Mouse (Mus musculus): Measurements from ENCODE around the gene Dennd6a. TPM values are rescaled to one million over a fixed set of nuclear protein-coding genes. Genes with fewer than 3 reads are reported as not detected.

Gene Dennd6a
- polyA plus RNA-seq, 1 experiment from 2014 or later: 29.8 TPM

DNA sequence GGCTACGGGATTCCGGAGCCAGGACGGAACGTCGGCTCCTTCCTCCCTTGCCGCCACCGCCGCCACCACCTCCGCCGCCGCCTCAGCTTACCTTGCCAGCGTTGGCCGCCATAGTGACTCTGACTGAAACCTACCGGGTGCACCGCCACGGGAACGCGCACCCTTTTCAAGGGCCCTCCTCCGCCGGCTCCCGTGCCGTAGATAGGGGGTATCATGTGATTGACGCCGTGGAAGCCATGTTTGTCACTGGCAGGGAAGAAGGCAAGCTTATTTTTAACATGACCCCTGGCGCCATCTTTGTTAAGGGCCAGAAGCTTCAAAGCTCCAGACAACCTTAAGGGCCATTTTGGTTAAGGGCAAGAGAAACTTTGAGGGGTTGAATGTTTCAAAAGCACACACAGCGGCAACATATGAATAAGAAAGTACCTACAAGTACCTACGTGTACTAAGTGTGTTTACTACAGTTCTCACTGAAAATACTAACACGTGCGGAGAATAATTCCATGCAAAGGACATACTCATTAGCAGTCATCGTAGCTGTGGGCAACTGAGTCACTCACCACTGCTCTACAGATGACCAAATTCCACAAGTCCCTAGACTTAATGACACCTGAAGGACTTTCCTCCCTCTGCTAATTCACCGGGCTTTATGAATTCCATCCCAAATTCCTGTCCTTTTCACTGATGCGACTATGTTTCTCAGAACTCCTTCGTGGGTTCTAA, 38.7 kb upstream of the Dennd6a start, which contains the start of gene Slmap:
Gene Slmap (minus strand): TSS at position 175 of the 723 bp plus-strand sequence.
- WGBS (ENCODE audit: insufficient replicate concordance): 12% methylated on average over 33 of the region's 33 CpGs
- Histone ChIP-seq H3K4me1 (ENCODE audit: control insufficient read depth, insufficient read depth, low read length) (peaks cover 12% of the 10 kb centered on the region), H3K9me3 (replicated peaks; ENCODE audit: control insufficient read depth, low read length) (no peaks in the 10 kb centered on the region), H3K4me3 (ENCODE audit: low read depth, low read length) (peak within 1 kb of the TSS; percentile 96), H3K4me2 (peak within 1 kb of the TSS; percentile 95), H3K27ac (ENCODE audit: low read depth, low read length) (peak within 1 kb of the TSS; percentile 87), H3K27me3 (ENCODE audit: control insufficient read depth, insufficient read depth, low read length) (no peaks in the 10 kb centered on the region), H3K9ac (ENCODE audit: low read depth, low read length) (peak within 1 kb of the TSS; percentile 95), H3K36me3 (ENCODE audit: control insufficient read depth, insufficient read depth, low read length) (no peaks in the 10 kb centered on the region)
- ATAC-seq (replicated peaks; ENCODE audit: insufficient number of reproducible peaks, low FRiP score, low TSS enrichment): peak; percentile 90

DNA sequence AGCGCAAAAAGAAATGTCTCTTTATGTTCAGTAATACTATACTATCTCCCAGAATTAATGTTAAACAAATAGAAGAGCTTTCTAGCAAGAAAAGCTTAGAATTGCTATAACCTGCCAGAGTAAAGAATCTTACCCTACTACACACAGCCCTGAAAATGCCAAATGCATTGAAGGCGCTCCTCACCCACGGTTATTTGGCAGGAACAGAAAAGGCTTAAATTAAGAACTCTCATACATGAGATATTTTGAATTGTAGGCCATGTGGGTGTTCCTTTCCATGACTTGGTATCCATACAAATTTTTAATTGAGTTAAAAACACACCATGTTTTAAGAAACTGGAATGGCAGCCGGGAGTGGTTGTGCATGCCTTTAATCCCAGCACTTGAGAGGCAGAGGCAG, 34.4 kb upstream of the Dennd6a start:
- Histone ChIP-seq H3K9me3 (replicated peaks; ENCODE audit: control insufficient read depth, low read length) (no peaks in the 10 kb centered on the region), H3K27me3 (ENCODE audit: control insufficient read depth, insufficient read depth, low read length) (no peaks in the 10 kb centered on the region), H3K9ac (ENCODE audit: low read depth, low read length) (no peak overlapping the region), H3K27ac (ENCODE audit: low read depth, low read length) (no peak overlapping the region), H3K4me1 (ENCODE audit: control insufficient read depth, insufficient read depth, low read length) (no peaks in the 10 kb centered on the region), H3K4me3 (ENCODE audit: low read depth, low read length) (no peak overlapping the region), H3K4me2 (no peak overlapping the region), H3K36me3 (ENCODE audit: control insufficient read depth, insufficient read depth, low read length) (no peaks in the 10 kb centered on the region)
- WGBS (ENCODE audit: insufficient replicate concordance): 86% methylated on average over 4 of the region's 4 CpGs
- ATAC-seq (replicated peaks; ENCODE audit: insufficient number of reproducible peaks, low FRiP score, low TSS enrichment): no peak

DNA sequence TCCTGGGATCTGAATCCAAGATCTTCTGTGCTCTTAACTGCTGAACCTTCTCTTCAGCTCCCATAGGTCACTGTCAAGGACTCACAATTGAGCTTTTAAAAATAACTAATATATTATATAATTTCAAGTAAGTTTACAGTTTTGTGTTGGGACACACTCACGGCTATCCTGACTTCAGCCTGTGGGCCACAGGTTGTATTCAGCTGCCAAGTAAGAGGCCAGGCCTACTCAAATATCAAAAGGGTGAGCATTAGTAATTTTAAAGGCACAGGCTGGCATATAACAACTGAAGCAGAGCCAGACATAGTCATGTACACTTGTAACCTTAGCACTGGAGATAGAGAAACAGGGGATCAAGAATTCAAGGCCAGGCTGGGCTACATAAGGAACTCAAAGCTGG, 33.1 kb upstream of the Dennd6a start:
- Histone ChIP-seq H3K4me1 (ENCODE audit: control insufficient read depth, insufficient read depth, low read length) (no peaks in the 10 kb centered on the region), H3K4me2 (no peak overlapping the region), H3K9ac (ENCODE audit: low read depth, low read length) (no peak overlapping the region), H3K9me3 (replicated peaks; ENCODE audit: control insufficient read depth, low read length) (no peaks in the 10 kb centered on the region), H3K27me3 (ENCODE audit: control insufficient read depth, insufficient read depth, low read length) (no peaks in the 10 kb centered on the region), H3K4me3 (ENCODE audit: low read depth, low read length) (no peak overlapping the region), H3K36me3 (ENCODE audit: control insufficient read depth, insufficient read depth, low read length) (no peaks in the 10 kb centered on the region), H3K27ac (ENCODE audit: low read depth, low read length) (no peak overlapping the region)
- 74% methylated on average over 1 of the region's 1 CpGs for WGBS (ENCODE audit: insufficient replicate concordance)
- ATAC-seq (replicated peaks; ENCODE audit: insufficient number of reproducible peaks, low FRiP score, low TSS enrichment): no peak

DNA sequence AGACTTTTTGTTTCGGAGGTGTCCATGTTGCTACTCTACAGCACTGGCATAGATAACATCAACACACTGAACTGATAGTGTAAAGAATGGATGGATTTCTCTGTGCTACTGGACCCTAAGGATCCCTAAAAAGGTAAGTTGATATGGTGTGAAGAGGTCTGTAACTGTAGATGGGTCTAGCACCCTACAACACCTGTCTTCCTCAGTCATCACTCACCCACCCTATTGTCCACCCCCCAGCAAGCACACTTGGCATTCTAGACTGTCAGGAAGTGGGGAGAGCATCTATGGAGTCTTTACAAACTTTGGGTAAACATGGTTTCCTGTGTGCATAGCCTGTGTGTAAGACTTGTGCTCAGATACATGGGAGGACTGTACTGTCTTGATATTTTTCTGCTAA, 31.5 kb upstream of the Dennd6a start:
- no peaks in the 10 kb centered on the region for H3K4me1 ChIP-seq (ENCODE audit: control insufficient read depth, insufficient read depth, low read length)
- H3K27me3 ChIP-seq (ENCODE audit: control insufficient read depth, insufficient read depth, low read length): no peaks in the 10 kb centered on the region
- no peak for ATAC-seq (replicated peaks; ENCODE audit: insufficient number of reproducible peaks, low FRiP score, low TSS enrichment)
- H3K27ac ChIP-seq (ENCODE audit: low read depth, low read length): no peak overlapping the region
- WGBS (ENCODE audit: insufficient replicate concordance): 88% methylated on average over 1 of the region's 1 CpGs
- H3K9me3 ChIP-seq (replicated peaks; ENCODE audit: control insufficient read depth, low read length): no peaks in the 10 kb centered on the region
- no peak overlapping the region for H3K9ac ChIP-seq (ENCODE audit: low read depth, low read length)
- H3K4me2 ChIP-seq: no peak overlapping the region
- H3K4me3 ChIP-seq (ENCODE audit: low read depth, low read length): no peak overlapping the region
- no peaks in the 10 kb centered on the region for H3K36me3 ChIP-seq (ENCODE audit: control insufficient read depth, insufficient read depth, low read length)

DNA sequence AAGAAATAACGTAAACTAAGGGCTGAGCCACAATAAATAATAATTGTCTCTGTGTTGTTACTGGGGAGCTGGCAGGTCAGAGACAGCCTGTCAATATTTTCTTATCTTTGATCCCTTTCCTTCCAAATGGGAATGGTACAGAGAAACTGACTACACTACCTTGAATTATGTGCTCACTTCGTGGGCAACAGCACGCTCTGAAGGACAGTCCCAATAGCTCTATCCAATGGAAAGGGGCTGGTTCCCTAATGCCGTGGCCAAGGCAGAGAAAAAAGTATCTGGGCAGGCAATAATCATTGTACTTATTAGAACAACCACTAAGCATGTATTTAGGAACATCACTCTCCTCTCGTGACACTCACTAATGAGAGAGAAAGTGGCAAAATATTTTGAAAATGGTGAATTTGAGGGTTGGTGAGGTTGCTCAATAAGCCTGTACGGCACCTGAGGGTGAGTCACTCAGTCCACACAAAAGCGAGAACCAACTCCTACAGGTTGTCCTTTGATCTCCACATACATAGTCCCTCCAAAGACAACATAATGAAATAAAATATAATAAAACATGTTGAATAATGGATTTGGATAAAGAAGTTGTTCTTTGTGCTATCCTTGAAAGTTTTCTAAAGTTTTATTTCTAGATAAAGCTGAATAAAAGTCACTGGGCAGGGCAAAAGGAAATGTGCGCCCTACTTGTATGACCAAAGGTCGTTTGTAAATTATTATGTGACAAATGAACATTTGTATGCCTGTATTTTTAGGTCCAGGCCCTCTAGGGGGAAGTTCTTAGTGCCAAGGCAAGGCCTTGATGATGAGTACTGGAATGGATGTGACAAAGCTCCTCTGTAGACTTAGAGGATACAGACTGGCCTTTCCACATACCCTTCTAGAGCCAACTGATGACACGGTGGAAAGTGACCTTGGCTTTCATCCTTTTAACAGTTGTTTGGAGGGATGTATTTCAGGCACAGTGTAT, 25.9 kb upstream of the Dennd6a start:
- Histone ChIP-seq H3K4me1 (ENCODE audit: control insufficient read depth, insufficient read depth, low read length) (no peaks in the 10 kb centered on the region), H3K9ac (ENCODE audit: low read depth, low read length) (no peak overlapping the region), H3K27ac (ENCODE audit: low read depth, low read length) (no peak overlapping the region), H3K9me3 (replicated peaks; ENCODE audit: control insufficient read depth, low read length) (no peaks in the 10 kb centered on the region), H3K27me3 (ENCODE audit: control insufficient read depth, insufficient read depth, low read length) (no peaks in the 10 kb centered on the region), H3K4me3 (ENCODE audit: low read depth, low read length) (no peak overlapping the region), H3K4me2 (no peak overlapping the region), H3K36me3 (ENCODE audit: control insufficient read depth, insufficient read depth, low read length) (no peaks in the 10 kb centered on the region)
- WGBS (ENCODE audit: insufficient replicate concordance): 75% methylated on average over 10 of the region's 10 CpGs
- no peak for ATAC-seq (replicated peaks; ENCODE audit: insufficient number of reproducible peaks, low FRiP score, low TSS enrichment)

DNA sequence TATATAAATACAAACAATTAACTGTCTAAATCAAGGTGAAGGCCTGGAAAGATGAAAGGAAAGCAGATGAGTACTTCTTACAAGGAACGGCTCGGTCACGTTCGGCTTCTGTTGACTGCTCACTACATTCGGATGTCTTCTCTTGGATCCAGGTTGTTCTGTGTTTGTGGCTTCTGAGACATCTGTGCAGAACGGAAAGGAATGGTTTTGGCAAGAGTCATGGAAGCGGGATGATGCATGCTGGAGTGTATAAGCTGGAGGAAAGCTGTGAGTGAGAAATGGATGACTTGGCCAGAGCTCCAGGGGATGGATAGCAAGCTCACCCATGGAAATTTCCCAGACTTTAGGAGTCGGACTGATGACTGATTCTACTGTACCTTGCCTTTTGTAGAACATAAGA, 22.9 kb upstream of the Dennd6a start:
- H3K27me3 ChIP-seq (ENCODE audit: control insufficient read depth, insufficient read depth, low read length): no peaks in the 10 kb centered on the region
- no peak overlapping the region for H3K9ac ChIP-seq (ENCODE audit: low read depth, low read length)
- no peaks in the 10 kb centered on the region for H3K36me3 ChIP-seq (ENCODE audit: control insufficient read depth, insufficient read depth, low read length)
- no peaks in the 10 kb centered on the region for H3K4me1 ChIP-seq (ENCODE audit: control insufficient read depth, insufficient read depth, low read length)
- H3K4me2 ChIP-seq: no peak overlapping the region
- H3K27ac ChIP-seq (ENCODE audit: low read depth, low read length): no peak overlapping the region
- no peaks in the 10 kb centered on the region for H3K9me3 ChIP-seq (replicated peaks; ENCODE audit: control insufficient read depth, low read length)
- no peak overlapping the region for H3K4me3 ChIP-seq (ENCODE audit: low read depth, low read length)
- ATAC-seq (replicated peaks; ENCODE audit: insufficient number of reproducible peaks, low FRiP score, low TSS enrichment): no peak
- WGBS (ENCODE audit: insufficient replicate concordance): 89% methylated on average over 8 of the region's 8 CpGs

DNA sequence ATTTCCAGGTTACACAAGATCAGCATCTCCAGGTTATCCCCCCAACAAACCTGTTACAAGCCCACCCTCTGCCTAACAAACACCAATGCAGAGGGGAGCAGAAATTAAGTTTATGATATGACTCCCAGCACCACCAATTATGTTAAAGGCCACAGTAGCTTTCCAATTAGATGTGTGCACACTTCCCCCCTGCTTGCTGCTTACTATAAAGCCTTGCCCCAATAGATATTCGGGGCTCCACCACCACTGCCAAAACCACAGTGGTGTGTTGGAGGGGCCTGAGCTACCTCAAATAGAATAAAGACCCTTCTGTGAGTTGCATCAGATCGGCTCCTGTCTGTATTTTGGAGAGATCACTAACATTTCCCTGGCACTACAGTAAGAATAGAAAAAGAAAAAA, 21.2 kb upstream of the Dennd6a start:
- ATAC-seq (replicated peaks; ENCODE audit: insufficient number of reproducible peaks, low FRiP score, low TSS enrichment): no peak
- H3K9me3 ChIP-seq (replicated peaks; ENCODE audit: control insufficient read depth, low read length): no peaks in the 10 kb centered on the region
- 66% methylated on average over 2 of the region's 2 CpGs for WGBS (ENCODE audit: insufficient replicate concordance)
- no peaks in the 10 kb centered on the region for H3K36me3 ChIP-seq (ENCODE audit: control insufficient read depth, insufficient read depth, low read length)
- no peak overlapping the region for H3K9ac ChIP-seq (ENCODE audit: low read depth, low read length)
- H3K4me1 ChIP-seq (ENCODE audit: control insufficient read depth, insufficient read depth, low read length): no peaks in the 10 kb centered on the region
- no peak overlapping the region for H3K4me2 ChIP-seq
- H3K27ac ChIP-seq (ENCODE audit: low read depth, low read length): no peak overlapping the region
- H3K27me3 ChIP-seq (ENCODE audit: control insufficient read depth, insufficient read depth, low read length): no peaks in the 10 kb centered on the region
- no peak overlapping the region for H3K4me3 ChIP-seq (ENCODE audit: low read depth, low read length)

DNA sequence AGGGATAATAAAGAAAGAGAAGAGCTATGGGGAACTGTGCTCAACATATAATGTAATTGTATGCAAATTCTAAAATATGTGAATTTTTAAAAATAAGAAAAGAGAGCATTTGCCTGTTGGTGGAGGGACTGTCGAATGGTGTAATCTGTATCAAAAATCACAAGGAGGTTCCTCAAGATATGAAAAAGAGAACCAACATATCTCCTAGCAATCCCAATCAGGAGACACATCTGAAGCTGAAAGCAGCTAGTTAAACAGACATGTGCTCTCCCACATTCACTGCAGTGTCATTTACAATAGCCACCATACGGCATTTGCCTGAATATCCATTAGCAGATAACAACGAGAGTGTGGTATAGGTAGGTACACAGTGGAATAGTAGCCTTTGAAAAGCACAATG, 20.8 kb upstream of the Dennd6a start:
- no peaks in the 10 kb centered on the region for H3K9me3 ChIP-seq (replicated peaks; ENCODE audit: control insufficient read depth, low read length)
- H3K4me1 ChIP-seq (ENCODE audit: control insufficient read depth, insufficient read depth, low read length): no peaks in the 10 kb centered on the region
- H3K27me3 ChIP-seq (ENCODE audit: control insufficient read depth, insufficient read depth, low read length): no peaks in the 10 kb centered on the region
- no peak overlapping the region for H3K27ac ChIP-seq (ENCODE audit: low read depth, low read length)
- no peak overlapping the region for H3K4me3 ChIP-seq (ENCODE audit: low read depth, low read length)
- no peaks in the 10 kb centered on the region for H3K36me3 ChIP-seq (ENCODE audit: control insufficient read depth, insufficient read depth, low read length)
- no peak overlapping the region for H3K9ac ChIP-seq (ENCODE audit: low read depth, low read length)
- ATAC-seq (replicated peaks; ENCODE audit: insufficient number of reproducible peaks, low FRiP score, low TSS enrichment): no peak
- WGBS (ENCODE audit: insufficient replicate concordance): 71% methylated on average over 3 of the region's 3 CpGs
- no peak overlapping the region for H3K4me2 ChIP-seq

Data from heart, embryonic 11.5 days (tissue).